Mouse (Mus musculus): ENCODE results near the gene Prpf4. TPM values are rescaled to one million over a fixed set of nuclear protein-coding genes. Genes with fewer than 3 reads are reported as not detected.
A peak's percentile ranks its signal among the peaks of the same experiment; 100 is the strongest.

Prpf4 gene
- total RNA-seq, 1 experiment = 32.6 TPM

GRCm38 (mm10) chr4:62374342-62374741, 34.3 kb upstream of the Prpf4 start:
- H3K36me3 ChIP-seq (ENCODE audit: control insufficient read depth, insufficient read depth, low read length, poor library complexity, severe bottlenecking) = no peaks in the 10 kb centered on the region
- H3K9me3 ChIP-seq (ENCODE audit: control insufficient read depth, insufficient read depth, low read depth, low read length) = no peaks in the 10 kb centered on the region
- no peaks in the 10 kb centered on the region for H3K4me1 ChIP-seq (ENCODE audit: control insufficient read depth in 2 of 2, insufficient read depth in 2 of 2, low read length in 2 of 2, poor library complexity in 1 of 2)
- in situ Hi-C loops (cut with MboI; ENCODE audit: low sequenced_read_pairs in 2 of 2, unreplicated experiment in 2 of 2) = no loop called here
- no peak overlapping the region for H3K27ac ChIP-seq (ENCODE audit: insufficient read depth, low read depth, low read length, poor library complexity, severe bottlenecking)
- no peak overlapping the region for H3K9ac ChIP-seq (ENCODE audit: insufficient read depth, low read depth, low read length, poor library complexity, severe bottlenecking)
- H3K4me3 ChIP-seq (ENCODE audit: insufficient read depth in 1 of 2, low read depth in 1 of 2, low read length in 2 of 2, poor library complexity in 1 of 2, severe bottlenecking in 1 of 2) = no peak overlapping the region
- TF ChIP-seq ZC3H11A (IDR thresholded peaks at IDR 0.05; ENCODE audit: borderline replicate concordance, low read depth, low read length) = no peak
- TF ChIP-seq CHD2 (IDR thresholded peaks at IDR 0.05; ENCODE audit: low read depth, low read length) = no peak
- TF ChIP-seq MAFK (IDR thresholded peaks at IDR 0.05; ENCODE audit: insufficient read depth, low read depth, low read length) = no peak
- no peak for TF ChIP-seq ZNF384 (IDR thresholded peaks at IDR 0.05; ENCODE audit: low read depth, low read length)
- TF ChIP-seq HCFC1 (IDR thresholded peaks at IDR 0.05; ENCODE audit: borderline replicate concordance, insufficient read depth, low read length) = no peak
- no peak for DNase-seq (ENCODE audit: low read depth, low spot score)

- Histone ChIP-seq H3K36me3 (ENCODE audit: control insufficient read depth, insufficient read depth, low read length, poor library complexity, severe bottlenecking) (no peaks in the 10 kb centered on the region), H3K9ac (ENCODE audit: insufficient read depth, low read depth, low read length, poor library complexity, severe bottlenecking) (no peak overlapping the region), H3K4me3 (ENCODE audit: insufficient read depth in 1 of 2, low read depth in 1 of 2, low read length in 2 of 2, poor library complexity in 1 of 2, severe bottlenecking in 1 of 2) (no peak overlapping the region), H3K27ac (ENCODE audit: insufficient read depth, low read depth, low read length, poor library complexity, severe bottlenecking) (no peak overlapping the region), H3K9me3 (ENCODE audit: control insufficient read depth, insufficient read depth, low read depth, low read length) (no peaks in the 10 kb centered on the region), H3K4me1 (ENCODE audit: control insufficient read depth in 2 of 2, insufficient read depth in 2 of 2, low read length in 2 of 2, poor library complexity in 1 of 2) (0 out of 4 replicates have a peak, but pooled peaks cover 0 to 2% of the 10 kb centered on the region in 2 experiments)
- no peak for TF ChIP-seq ZC3H11A (IDR thresholded peaks at IDR 0.05; ENCODE audit: borderline replicate concordance, low read depth, low read length)
- TF ChIP-seq HCFC1 (IDR thresholded peaks at IDR 0.05; ENCODE audit: borderline replicate concordance, insufficient read depth, low read length) = no peak
- TF ChIP-seq MAFK (IDR thresholded peaks at IDR 0.05; ENCODE audit: insufficient read depth, low read depth, low read length) = no peak
- no peak for TF ChIP-seq CHD2 (IDR thresholded peaks at IDR 0.05; ENCODE audit: low read depth, low read length)
- no peak for TF ChIP-seq ZNF384 (IDR thresholded peaks at IDR 0.05; ENCODE audit: low read depth, low read length)
- in situ Hi-C loops (cut with MboI; ENCODE audit: low sequenced_read_pairs in 2 of 2, unreplicated experiment in 2 of 2) = no loop called here
- no peak for DNase-seq (ENCODE audit: low read depth, low spot score)
Observed at GRCm38 (mm10) chr4:62376123-62376522, 32.5 kb upstream of the Prpf4 start.

- TF ChIP-seq ZNF384 (IDR thresholded peaks at IDR 0.05; ENCODE audit: low read depth, low read length) (peak; percentile 95), ZC3H11A (IDR thresholded peaks at IDR 0.05; ENCODE audit: borderline replicate concordance, low read depth, low read length) (no peak), HCFC1 (IDR thresholded peaks at IDR 0.05; ENCODE audit: borderline replicate concordance, insufficient read depth, low read length) (no peak)
- Histone ChIP-seq H3K4me3 (ENCODE audit: insufficient read depth in 1 of 2, low read depth in 1 of 2, low read length in 2 of 2, poor library complexity in 1 of 2, severe bottlenecking in 1 of 2) (no peak overlapping the region), H3K27ac (ENCODE audit: insufficient read depth, low read depth, low read length, poor library complexity, severe bottlenecking) (no peak overlapping the region), H3K9me3 (ENCODE audit: control insufficient read depth, insufficient read depth, low read depth, low read length) (no peaks in the 10 kb centered on the region), H3K4me1 (ENCODE audit: control insufficient read depth in 2 of 2, insufficient read depth in 2 of 2, low read length in 2 of 2, poor library complexity in 1 of 2) (0 out of 4 replicates have a peak, but pooled peaks cover 0 to 2% of the 10 kb centered on the region in 2 experiments), H3K9ac (ENCODE audit: insufficient read depth, low read depth, low read length, poor library complexity, severe bottlenecking) (no peak overlapping the region), H3K36me3 (ENCODE audit: control insufficient read depth, insufficient read depth, low read length, poor library complexity, severe bottlenecking) (no peaks in the 10 kb centered on the region)
- in situ Hi-C loops (cut with MboI; ENCODE audit: low sequenced_read_pairs in 2 of 2, unreplicated experiment in 2 of 2) = no loop called here
- no peak for DNase-seq (ENCODE audit: low read depth, low spot score)
Observed at GRCm38 (mm10) chr4:62379724-62380381, 28.7 kb upstream of the Prpf4 start.

- H3K4me1 ChIP-seq (ENCODE audit: control insufficient read depth in 2 of 2, insufficient read depth in 2 of 2, low read length in 2 of 2, poor library complexity in 1 of 2) = peaks cover 0 to 2% of the 10 kb centered on the region in 2 experiments; a peak in 1 of 4 replicates
- H3K9ac ChIP-seq (ENCODE audit: insufficient read depth, low read depth, low read length, poor library complexity, severe bottlenecking) = no peak overlapping the region
- peaks cover 7% of the 10 kb centered on the region for H3K36me3 ChIP-seq (ENCODE audit: control insufficient read depth, insufficient read depth, low read length, poor library complexity, severe bottlenecking)
- H3K4me3 ChIP-seq (ENCODE audit: insufficient read depth in 1 of 2, low read depth in 1 of 2, low read length in 2 of 2, poor library complexity in 1 of 2, severe bottlenecking in 1 of 2) = no peak overlapping the region
- DNase-seq (ENCODE audit: low read depth, low spot score) = no peak
- H3K27ac ChIP-seq (ENCODE audit: insufficient read depth, low read depth, low read length, poor library complexity, severe bottlenecking) = no peak overlapping the region
- in situ Hi-C loops (cut with MboI; ENCODE audit: low sequenced_read_pairs in 2 of 2, unreplicated experiment in 2 of 2) = no loop called here
- H3K9me3 ChIP-seq (ENCODE audit: control insufficient read depth, insufficient read depth, low read depth, low read length) = no peaks in the 10 kb centered on the region
- no peak for TF ChIP-seq ZC3H11A (IDR thresholded peaks at IDR 0.05; ENCODE audit: borderline replicate concordance, low read depth, low read length)
- TF ChIP-seq CHD2 (IDR thresholded peaks at IDR 0.05; ENCODE audit: low read depth, low read length) = no peak
- TF ChIP-seq MAFK (IDR thresholded peaks at IDR 0.05; ENCODE audit: insufficient read depth, low read depth, low read length) = no peak
- TF ChIP-seq HCFC1 (IDR thresholded peaks at IDR 0.05; ENCODE audit: borderline replicate concordance, insufficient read depth, low read length) = no peak
- TF ChIP-seq ZNF384 (IDR thresholded peaks at IDR 0.05; ENCODE audit: low read depth, low read length) = no peak
Observed at GRCm38 (mm10) chr4:62383207-62383606, 25.4 kb upstream of the Prpf4 start.
